Mouse (Mus musculus) embryo, embryonic 9.5 days (tissue): ENCODE measurements around the gene Kif19a.

Source experiments
- DNase-seq: peaks from one replicate; pipeline ENCODE4 v3.0.0-alpha.2; 2017; ENCODE audit errors: extremely low spot score

Gene Kif19a

DNA sequence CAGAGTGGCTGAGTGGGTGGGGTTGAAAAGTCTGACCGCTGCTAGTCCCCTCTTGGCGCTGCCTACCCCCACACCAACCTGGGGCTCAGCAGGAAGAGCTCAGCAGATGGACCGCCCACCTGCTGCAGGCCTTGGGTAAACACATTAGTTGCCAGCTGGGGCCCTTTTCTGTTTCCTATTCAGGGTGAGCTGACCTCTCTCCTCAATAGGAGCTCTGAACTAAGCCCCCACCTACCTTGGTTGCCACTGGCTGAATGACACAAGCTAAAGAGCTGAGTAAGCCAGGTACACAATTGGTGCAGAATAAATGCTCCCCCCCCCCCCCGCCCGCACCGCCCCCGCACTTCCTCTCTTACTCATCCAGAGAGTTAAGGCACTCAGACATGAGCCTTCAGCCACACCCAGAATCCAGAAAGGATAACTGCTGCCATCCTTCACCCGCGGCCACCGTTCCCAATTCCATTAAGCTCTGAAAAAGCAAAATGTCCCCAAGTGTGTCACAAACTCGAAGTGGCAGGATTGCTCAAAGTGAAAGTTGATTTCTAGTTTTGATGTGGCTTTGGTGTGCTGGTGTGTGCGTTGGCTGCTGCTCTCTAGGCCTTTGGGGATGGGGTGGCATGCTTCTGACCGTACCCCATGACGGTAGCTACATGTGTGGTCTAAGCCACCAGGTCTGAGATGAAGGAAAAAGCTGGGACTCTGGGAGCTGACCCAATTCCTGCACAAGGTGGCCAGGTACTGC, 42.7 kb downstream of the Kif19a start:
- DNase-seq: no peak

DNA sequence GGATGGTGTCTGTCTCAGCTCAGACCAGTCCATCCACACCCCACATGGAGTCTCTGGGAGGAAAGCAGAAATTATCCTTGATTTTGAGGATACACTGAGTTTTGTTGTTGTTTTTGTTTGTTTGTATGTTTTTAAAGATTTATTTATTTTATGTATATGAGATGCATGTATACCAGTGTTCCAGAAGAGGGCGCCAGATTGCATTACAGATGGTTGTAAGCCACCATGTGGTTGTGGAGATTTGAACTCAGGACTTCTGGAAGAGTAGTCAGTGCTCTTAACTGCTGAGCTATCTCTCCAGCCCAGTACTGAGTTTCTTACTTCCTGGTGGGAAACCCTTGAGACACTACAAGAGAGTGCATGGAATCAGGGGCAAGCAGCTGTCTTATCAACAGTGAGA, 44.2 kb downstream of the Kif19a start:
- DNase-seq: no peak

DNA sequence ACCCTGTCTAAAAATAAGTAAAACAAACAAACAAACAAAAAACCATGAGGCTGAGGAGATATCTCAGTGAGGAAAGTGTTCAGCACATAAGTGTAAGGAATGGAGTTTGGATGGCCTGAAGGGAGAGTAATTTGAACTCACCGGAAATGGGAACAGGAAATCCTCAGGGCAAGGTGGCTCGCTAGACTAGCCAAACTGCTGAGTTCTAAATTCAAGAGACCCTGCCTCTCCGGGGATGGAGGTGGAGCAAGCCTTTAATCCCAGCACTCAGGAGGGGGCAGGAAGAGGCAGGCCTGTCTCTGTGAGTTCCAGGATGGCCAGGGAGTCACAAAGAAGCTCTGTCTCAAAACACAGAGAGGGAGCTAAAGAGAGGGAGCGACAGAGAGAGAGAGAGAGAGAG, 45.2 kb downstream of the Kif19a start:
- DNase-seq: no peak

DNA sequence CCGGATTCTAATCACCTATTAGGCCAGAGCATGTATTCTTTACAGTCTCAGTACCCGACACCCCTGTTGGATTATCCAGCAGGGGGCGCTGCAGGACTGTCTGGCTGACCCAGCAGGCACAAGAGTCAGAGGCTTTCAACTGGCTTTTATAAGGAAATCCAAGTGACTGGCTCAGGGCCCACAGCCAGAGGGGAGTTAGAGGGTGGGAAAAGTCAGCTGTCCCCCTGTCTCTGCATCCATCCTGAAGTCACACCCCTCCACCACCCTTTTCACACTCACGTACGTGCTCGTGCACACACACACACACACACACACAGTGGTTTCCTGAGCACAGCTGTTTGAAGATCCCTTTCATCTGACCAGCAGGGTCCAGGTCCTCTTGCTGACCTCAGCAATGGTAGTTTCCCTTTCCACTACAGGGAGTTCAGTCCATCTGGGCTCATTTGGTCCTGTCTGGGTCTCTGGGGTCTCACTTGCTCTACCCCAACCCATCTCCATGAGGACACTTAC, 47.6 kb downstream of the Kif19a start:
- peak; percentile 93 for DNase-seq

DNA sequence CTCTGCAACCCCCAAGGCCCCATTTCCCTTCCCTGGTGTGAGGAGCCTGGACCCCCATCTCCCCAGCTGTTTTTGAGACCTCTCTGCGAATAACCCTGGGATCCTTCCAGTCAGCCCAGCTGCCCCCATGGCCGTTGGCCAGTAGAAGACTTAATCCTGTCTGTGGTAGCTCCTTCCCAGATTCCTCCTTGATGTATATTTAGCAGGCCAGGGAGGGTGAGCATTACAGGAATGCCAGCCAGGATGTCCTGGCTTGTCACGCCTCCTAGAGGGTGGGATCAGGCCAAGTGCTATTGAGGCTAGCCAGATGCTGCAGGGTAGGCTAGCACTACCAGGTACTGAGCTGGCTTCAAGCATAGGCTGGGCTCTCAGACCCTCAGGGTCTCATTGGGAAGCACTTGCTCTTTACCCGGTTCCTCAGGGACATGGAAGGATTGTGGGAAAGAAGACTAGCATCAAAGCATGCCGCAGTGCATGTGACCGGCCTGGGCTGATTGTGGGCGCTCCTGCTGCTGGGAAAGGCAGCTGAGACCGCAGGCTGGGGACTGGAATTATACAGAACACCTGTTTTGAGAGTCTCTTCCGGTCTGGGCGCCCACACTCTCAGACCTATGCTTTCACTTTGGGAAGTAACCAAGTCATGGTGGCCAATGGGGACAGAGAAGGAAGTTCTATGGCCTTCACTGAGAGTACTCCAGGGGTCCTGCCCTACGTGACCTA, 49.8 kb downstream of the Kif19a start:
- DNase-seq: no peak

DNA sequence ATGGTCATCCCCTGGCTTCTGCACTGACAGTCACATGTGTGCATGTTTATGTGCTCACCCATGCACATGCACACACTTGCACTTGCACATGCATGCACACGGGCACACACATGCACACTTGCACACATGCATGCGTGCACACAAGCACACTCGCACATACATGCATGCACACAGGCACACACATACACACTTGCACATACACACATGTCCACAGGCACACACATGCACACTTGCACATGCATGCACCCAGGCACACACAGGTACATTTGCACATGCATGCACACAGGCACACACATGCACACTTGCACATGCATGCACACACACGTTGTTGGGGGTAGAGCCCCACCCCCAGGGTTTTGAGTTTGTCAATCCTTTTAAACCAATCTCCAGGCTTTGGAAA, 51.7 kb downstream of the Kif19a start:
- no peak for DNase-seq

DNA sequence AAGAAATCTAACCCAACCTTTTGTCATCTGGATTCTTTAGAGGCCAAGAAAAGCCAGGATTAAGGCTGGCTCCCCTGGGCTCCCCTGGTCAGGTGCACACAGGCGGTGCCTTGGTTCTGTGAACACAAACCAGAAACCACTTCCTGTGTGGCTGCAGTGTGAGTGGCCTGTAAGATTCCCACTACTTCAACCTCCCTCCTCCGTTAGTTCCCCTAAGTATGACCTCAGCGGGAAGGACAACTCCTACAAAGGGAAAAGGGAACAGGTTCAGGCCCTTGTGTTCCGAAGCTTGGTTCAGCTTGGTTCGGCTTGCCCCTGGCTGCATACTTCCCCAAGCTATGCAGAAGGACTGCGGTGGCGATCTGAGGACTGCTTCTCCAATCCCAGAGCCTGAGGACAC, 53.0 kb downstream of the Kif19a start:
- DNase-seq: no peak

DNA sequence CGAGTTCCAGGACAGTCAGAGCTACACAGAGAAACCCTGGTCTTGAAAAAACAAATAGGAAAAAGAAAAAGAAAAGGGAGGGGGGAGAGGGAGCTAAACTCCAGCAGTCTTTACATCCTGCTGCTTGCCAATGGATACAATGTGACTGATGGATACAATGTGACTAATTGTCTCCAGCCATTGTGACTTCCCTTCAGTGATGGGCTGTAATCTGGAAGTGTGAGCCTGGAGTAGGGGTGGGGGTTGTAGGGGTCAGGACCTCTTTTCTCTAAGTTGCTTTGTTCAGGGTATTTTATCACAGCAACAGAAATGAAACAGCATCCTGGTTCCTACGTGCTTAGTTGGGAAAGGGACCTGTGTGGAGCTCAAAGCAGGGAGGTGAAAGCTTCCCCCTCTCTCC, 53.9 kb downstream of the Kif19a start:
- DNase-seq: no peak

DNA sequence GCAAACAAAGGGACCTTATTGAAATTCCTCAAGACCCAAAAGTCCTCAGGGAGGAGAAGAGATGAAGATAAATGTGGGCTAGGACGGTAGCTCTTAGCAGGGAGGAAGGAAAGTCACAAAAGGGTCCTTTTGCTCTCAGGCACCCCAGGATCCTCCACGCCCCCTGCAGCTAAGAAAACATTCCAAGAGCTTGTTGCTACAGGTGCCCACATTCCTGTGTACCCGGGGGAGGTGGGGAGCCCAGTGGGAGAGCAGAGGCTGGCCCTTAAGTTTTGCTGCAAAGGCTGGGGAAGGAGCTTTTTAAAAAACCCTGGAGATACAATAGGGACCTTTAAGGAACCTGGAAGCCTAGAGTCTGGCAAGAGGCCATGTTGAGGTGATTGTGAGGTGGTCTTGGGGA, 55.3 kb downstream of the Kif19a start:
- DNase-seq: no peak

DNA sequence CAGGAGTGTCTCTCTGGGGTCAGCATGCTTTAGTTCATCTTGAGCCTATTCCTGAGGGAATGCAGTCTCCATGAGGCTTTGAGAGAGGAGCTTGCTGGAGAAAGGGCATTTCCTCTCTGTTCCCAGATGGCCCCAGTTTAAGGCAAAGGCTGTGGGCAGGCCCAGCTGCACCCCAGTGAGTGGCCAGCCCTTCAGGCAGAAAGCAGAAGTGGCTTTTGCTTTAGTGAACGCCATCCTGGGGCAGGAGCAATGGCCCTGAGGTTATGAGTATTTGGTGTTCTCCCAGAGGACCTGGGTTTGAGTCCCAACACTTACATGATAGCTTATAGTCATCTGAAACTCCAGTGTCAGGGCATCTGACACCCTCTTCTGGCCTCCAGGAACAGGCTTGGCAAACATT, 56.1 kb downstream of the Kif19a start:
- DNase-seq: no peak

DNA sequence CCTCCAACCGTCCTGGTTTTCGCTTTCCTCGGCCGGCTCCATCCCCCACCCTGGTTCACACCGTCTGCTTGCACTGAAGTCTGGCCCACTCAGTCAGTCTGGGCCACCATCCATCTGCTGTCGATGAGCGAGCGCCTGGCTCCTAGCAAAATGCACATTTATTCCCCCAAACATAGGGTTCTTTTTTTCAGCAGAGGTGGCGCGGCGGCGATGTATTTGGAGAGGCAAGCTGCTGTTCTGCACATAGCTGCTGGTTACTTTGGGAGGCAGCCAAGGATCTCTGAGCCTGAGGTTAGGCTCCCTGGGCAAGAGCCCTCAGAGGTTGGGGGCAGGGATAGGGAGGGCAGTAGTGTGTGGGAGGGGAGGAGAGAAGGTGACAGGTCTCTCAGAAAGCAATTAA, 57.5 kb downstream of the Kif19a start:
- no peak for DNase-seq

DNA sequence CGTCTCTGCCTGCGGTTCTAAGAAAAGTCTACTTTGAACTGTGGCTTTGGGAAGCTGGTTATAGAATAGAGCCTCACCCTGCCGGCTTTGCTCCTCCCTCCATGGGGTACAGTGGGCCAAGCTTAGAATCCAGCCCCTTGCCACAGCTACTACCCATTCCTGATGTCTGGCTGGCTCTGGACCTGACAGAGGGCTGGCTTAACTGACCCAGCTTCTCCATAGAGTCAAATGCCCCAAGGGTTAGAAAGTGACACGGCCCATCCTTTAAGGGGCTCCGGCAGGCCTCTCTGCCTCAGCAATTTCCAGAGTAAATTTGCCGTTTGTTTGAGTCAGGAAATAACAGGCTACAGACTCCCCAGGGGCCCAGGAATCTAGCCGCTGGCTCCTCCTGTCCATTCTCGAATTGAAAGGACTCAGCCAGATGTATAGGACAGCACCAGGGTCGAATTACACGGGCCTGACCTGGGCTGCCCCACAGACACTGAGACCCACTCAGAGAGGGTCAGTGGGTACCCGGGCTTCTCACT, 58.1 kb downstream of the Kif19a start:
- DNase-seq: peak; percentile 67

DNA sequence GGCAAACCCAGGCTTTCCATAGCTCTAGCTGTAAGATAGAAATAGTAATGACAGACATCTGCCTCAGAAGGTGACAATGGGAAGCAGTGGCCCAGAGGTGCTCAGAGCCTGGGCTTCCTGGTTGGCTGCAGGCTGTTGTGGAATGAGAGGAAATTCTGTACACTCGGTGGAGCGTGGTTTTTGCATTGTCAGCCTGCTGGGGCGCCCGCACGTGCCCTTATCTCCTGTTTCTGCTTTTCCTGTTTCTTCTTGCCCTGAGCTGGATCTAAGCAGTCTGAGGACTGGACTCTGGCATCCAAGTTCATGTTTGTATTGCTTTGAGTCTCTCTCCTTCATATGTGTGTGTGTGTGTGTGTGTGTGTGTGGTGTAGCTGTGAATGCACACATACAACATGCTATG, 61.5 kb downstream of the Kif19a start:
- no peak for DNase-seq

DNA sequence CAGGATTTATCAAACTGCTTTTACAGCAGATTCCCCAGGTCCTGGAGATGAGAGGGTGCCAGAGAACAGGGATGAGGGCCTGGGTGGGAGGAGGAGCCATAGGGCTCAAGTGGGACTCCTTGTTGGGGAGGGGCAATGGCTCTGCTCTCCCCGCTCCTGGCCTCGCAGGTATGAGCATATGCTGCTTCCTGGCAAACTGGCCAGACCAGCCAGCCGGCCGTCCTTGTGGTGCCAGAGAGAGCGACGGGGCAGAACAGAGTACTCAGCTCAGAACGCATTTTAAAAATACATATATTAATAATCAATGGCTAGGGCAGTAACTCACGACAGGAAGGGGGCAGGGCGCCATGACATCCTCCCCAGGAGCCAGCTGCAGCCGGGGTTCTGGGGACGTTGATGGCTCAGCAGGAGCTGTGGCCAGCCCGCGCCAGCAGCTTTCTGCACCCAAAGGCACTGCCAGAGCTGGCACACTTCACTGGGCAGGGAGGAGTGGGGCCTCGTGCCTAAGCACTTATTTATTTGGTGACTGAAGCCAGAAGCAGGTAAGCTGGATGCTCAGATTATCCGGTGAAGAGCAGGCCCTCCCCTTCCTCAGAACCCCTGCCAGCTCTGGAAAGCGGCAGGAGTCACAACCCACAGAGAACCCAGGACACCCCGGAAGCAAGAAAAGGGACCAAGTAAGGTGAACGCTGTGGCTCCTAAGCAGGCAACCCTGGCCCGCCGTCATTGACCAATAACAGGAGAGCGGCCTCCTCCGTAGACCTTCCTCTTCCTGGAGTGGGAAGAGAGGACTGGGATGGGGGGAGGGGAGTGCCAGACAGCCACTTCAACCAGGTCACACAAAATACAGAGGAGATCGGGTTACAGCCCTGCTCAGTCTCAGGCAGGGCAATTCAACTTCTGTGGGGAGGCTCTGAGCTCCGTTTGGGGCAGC, 64.6 kb downstream of the Kif19a start:
- peak; percentile 90 for DNase-seq

DNA sequence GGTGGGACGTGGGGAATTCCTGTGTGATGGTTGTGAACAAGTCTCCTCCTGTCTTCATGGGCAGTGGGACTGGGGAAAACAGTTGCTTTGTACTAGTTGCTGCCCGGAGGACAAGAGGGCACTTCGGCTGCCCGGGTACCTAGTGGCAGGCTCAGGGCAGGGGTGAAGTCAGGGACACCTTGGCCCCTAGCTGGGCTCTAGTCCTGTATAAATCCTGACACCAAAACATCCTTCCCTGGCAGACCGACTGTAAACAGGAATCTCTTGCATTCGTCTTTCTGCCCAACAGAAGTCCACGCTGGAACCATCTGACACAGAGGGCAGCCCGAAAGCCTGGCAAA, 65.2 kb downstream of the Kif19a start:
- no peak for DNase-seq

DNA sequence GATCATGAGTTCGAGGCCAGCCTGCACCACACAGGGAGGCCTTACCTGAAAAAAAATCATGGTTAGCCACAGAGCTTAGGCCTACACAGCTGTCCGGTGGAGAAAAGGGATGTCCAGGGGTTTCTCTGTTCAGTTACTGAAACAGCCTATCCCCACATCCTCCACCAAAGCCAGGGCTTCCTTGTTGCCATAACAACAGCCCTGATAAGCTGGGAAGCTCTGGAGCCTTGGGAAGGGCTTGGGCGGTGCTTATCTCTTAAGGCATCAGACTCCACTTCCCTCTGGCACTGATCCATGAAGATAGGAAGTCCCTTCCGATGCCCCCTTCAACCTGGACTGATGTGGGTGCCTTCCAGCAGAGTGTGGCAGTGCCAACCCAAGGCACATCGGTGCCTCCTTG, 68.0 kb downstream of the Kif19a start:
- no peak for DNase-seq
